Mouse (Mus musculus) midbrain, embryonic 13.5 days (tissue): ENCODE results near the gene Lpp. TPM values are rescaled to one million over a fixed set of nuclear protein-coding genes. Genes with fewer than 3 reads are reported as not detected.
A peak's percentile ranks its signal among the peaks of the same experiment; 100 is the strongest.

Experiments used
- ATAC-seq: fragments of 200-750 bp; cut with Nextera tagmentation; 2 replicates; pipeline ENCODE4 v1.8.0; 2017; ENCODE audit warnings: mild to moderate bottlenecking, moderate TSS enrichment, moderate library complexity
- H3K27ac ChIP-seq: fragments of 300-500 bp; sonication (generic); 2 replicates; pipeline ENCODE4 v1.5.1; 2015; ENCODE audit warnings: inconsistent platforms, mild to moderate bottlenecking, moderate library complexity
- H3K27me3 ChIP-seq: fragments of 300-500 bp; sonication (generic); 2 replicates; pipeline ENCODE4 v1.6.1; 2015; ENCODE audit warnings: mild to moderate bottlenecking, inconsistent platforms
- H3K36me3 ChIP-seq: fragments of 300-500 bp; sonication (generic); 2 replicates; pipeline ENCODE4 v1.6.1; 2015; ENCODE audit warnings: mild to moderate bottlenecking, inconsistent platforms
- H3K4me1 ChIP-seq: fragments of 300-500 bp; sonication (generic); replicated peaks from 2 replicates; pipeline ENCODE4 v1.6.1; 2015; ENCODE audit warnings: inconsistent platforms
- H3K4me2 ChIP-seq: fragments of 300-500 bp; sonication (generic); replicated peaks from 2 replicates; pipeline ENCODE4 v1.6.1; 2015; ENCODE audit warnings: moderate library complexity, mild to moderate bottlenecking, inconsistent platforms
- H3K4me3 ChIP-seq: fragments of 300-500 bp; sonication (generic); replicated peaks from 2 replicates; pipeline ENCODE4 v1.5.1; 2015; ENCODE audit warnings: mild to moderate bottlenecking, inconsistent platforms
- H3K9ac ChIP-seq: fragments of 300-500 bp; sonication (generic); replicated peaks from 2 replicates; pipeline ENCODE4 v1.6.1; 2015; ENCODE audit warnings: mild to moderate bottlenecking, inconsistent platforms
- H3K9me3 ChIP-seq: fragments of 300-500 bp; sonication (generic); 2 replicates; pipeline ENCODE4 v1.6.1; 2016; ENCODE audit warnings: mild to moderate bottlenecking, inconsistent platforms
- WGBS: fragments of 180-500 bp; shearing (Covaris S2); methylation state at CpG from one replicate; pipeline ENCODE4 v1.1.7; 2015; 5-methylcytosine and 5-hydroxymethylcytosine counted together
- polyA plus RNA-seq: library from polyadenylated mRNA; unstranded; fragments of >200 nt; fragmentation: Nextera tagmentation; extraction: Ambion mirVana; gene quantifications from 2 replicates; pipeline ENCODE4 v1.2.1, GENCODE M21; 2015

Gene Lpp
- polyA plus RNA-seq, 1 experiment from 2014 or later, result 9.0 TPM

- Histone ChIP-seq H3K9me3 (no peaks in the 10 kb centered on the region), H3K27ac (no peak overlapping the region), H3K4me1 (peaks cover 4% of the 10 kb centered on the region; the same call in 1 of the 2 replicates), H3K9ac (no peak overlapping the region), H3K27me3 (no peaks in the 10 kb centered on the region), H3K36me3 (0 out of 2 replicates have a peak, but pooled peaks cover 4% of the 10 kb centered on the region), H3K4me3 (no peak overlapping the region), H3K4me2 (no peak overlapping the region)
- 83% methylated on average over 3 of the region's 3 CpGs for WGBS
- ATAC-seq, result no peak
Observed at GRCm38 (mm10) chr16:24455361-24455855, 62.1 kb downstream of the Lpp start.

DNA sequence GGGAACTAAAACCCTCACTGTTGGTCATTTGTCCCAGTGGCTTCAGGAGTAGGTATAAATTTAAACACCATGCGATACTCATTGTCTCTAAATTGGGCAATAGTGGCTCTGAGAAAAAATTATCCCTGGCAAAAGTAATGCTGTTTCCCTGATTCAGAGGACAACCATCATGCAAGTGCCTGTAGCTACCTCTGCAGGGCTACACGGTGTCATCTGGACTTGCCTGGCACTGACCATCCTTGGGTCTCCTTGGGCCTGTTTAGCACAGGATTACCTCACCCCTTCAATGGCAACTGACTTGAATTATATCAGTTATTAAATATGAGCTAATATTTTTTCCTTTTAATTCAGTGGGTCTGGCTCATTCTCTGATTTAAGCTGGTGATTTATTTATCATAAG, 70.5 kb downstream of the Lpp start:
- H3K36me3 ChIP-seq, result no peaks in the 10 kb centered on the region
- no peaks in the 10 kb centered on the region; the same call in 1 of the 2 replicates for H3K4me1 ChIP-seq
- 94% methylated on average over 2 of the region's 2 CpGs for WGBS
- no peak overlapping the region for H3K9ac ChIP-seq
- H3K27me3 ChIP-seq, result no peaks in the 10 kb centered on the region
- no peak overlapping the region for H3K4me2 ChIP-seq
- no peaks in the 10 kb centered on the region for H3K9me3 ChIP-seq
- no peak overlapping the region for H3K27ac ChIP-seq
- no peak for ATAC-seq
- no peak overlapping the region for H3K4me3 ChIP-seq

- no peaks in the 10 kb centered on the region; the same call in 1 of the 2 replicates for H3K4me1 ChIP-seq
- no peak for ATAC-seq
- WGBS, result 83% methylated on average over 5 of the region's 5 CpGs
- no peak overlapping the region for H3K9ac ChIP-seq
- no peak overlapping the region for H3K4me2 ChIP-seq
- no peaks in the 10 kb centered on the region for H3K27me3 ChIP-seq
- no peaks in the 10 kb centered on the region for H3K36me3 ChIP-seq
- no peaks in the 10 kb centered on the region for H3K9me3 ChIP-seq
- no peak overlapping the region for H3K4me3 ChIP-seq
- no peak overlapping the region for H3K27ac ChIP-seq
Observed at GRCm38 (mm10) chr16:24464436-24464835, 71.1 kb downstream of the Lpp start.

- no peaks in the 10 kb centered on the region; the same call in 1 of the 2 replicates for H3K4me1 ChIP-seq
- no peak for ATAC-seq
- WGBS, result 93% methylated on average over 5 of the region's 5 CpGs
Observed at GRCm38 (mm10) chr16:24465633-24466032, 72.3 kb downstream of the Lpp start.

GRCm38 (mm10) chr16:24467544-24468290, 74.4 kb downstream of the Lpp start:
- H3K4me3 ChIP-seq, result no peak overlapping the region
- no peaks in the 10 kb centered on the region for H3K27me3 ChIP-seq

More at GRCm38 (mm10) chr16:24465633-24466032, 72.3 kb downstream of the Lpp start:
- Histone ChIP-seq H3K4me3 (no peak overlapping the region), H3K4me2 (no peak overlapping the region), H3K36me3 (no peaks in the 10 kb centered on the region), H3K9ac (no peak overlapping the region), H3K27ac (no peak overlapping the region), H3K9me3 (no peaks in the 10 kb centered on the region), H3K27me3 (no peaks in the 10 kb centered on the region)

GRCm38 (mm10) chr16:24469313-24469712, 76.0 kb downstream of the Lpp start:
- H3K4me1 ChIP-seq, result no peaks in the 10 kb centered on the region
- H3K9ac ChIP-seq, result no peak overlapping the region

More at GRCm38 (mm10) chr16:24467544-24468290, 74.4 kb downstream of the Lpp start:
- Histone ChIP-seq H3K9ac (no peak overlapping the region), H3K4me2 (no peak overlapping the region), H3K4me1 (no peaks in the 10 kb centered on the region), H3K36me3 (no peaks in the 10 kb centered on the region), H3K9me3 (no peaks in the 10 kb centered on the region), H3K27ac (no peak overlapping the region)
- no peak for ATAC-seq
- 91% methylated on average over 17 of the region's 17 CpGs for WGBS

GRCm38 (mm10) chr16:24470601-24471000, 77.3 kb downstream of the Lpp start:
- 80% methylated on average over 1 of the region's 1 CpGs for WGBS
- H3K9me3 ChIP-seq, result no peaks in the 10 kb centered on the region
- no peaks in the 10 kb centered on the region for H3K27me3 ChIP-seq
- H3K4me2 ChIP-seq, result no peak overlapping the region
- ATAC-seq, result no peak
- H3K4me3 ChIP-seq, result no peak overlapping the region
- no peak overlapping the region for H3K9ac ChIP-seq
- no peaks in the 10 kb centered on the region for H3K36me3 ChIP-seq
- no peaks in the 10 kb centered on the region for H3K4me1 ChIP-seq
- H3K27ac ChIP-seq, result no peak overlapping the region

More at GRCm38 (mm10) chr16:24469313-24469712, 76.0 kb downstream of the Lpp start:
- Histone ChIP-seq H3K9me3 (no peaks in the 10 kb centered on the region), H3K27ac (no peak overlapping the region), H3K4me3 (no peak overlapping the region), H3K4me2 (no peak overlapping the region), H3K27me3 (no peaks in the 10 kb centered on the region), H3K36me3 (no peaks in the 10 kb centered on the region)
- 69% methylated on average over 3 of the region's 3 CpGs for WGBS
- no peak for ATAC-seq

GRCm38 (mm10) chr16:24471029-24471428, 77.7 kb downstream of the Lpp start:
- H3K36me3 ChIP-seq, result no peaks in the 10 kb centered on the region
- no peaks in the 10 kb centered on the region for H3K4me1 ChIP-seq
- 79% methylated on average over 4 of the region's 4 CpGs for WGBS
- H3K4me3 ChIP-seq, result no peak overlapping the region
- no peak for ATAC-seq
- H3K9me3 ChIP-seq, result no peaks in the 10 kb centered on the region
- H3K27me3 ChIP-seq, result no peaks in the 10 kb centered on the region
- no peak overlapping the region for H3K9ac ChIP-seq
- no peak overlapping the region for H3K27ac ChIP-seq
- H3K4me2 ChIP-seq, result no peak overlapping the region

DNA sequence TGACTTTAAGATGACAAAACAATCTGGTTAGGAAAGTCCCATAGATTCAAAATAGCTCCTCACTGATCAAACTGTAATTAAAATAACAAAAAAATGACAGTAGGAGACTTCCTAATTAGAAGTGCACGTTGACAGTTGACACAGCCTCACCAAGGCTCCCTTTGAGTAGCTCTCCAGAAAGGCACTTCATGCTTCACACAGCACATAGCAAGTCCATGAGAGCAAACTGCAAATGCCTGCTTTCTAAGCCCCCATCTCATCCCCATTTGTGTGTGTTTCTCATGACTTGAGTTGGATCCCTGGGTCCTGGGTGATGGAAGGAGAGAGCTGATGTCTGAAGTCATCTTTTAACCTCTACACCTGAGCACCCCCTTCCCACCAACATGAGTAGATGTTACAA, 78.5 kb downstream of the Lpp start:
- Histone ChIP-seq H3K27me3 (no peaks in the 10 kb centered on the region), H3K4me1 (peaks cover 1% of the 10 kb centered on the region; the same call in 1 of the 2 replicates), H3K4me3 (no peak overlapping the region), H3K4me2 (no peak overlapping the region), H3K27ac (no peak overlapping the region), H3K9me3 (no peaks in the 10 kb centered on the region), H3K9ac (no peak overlapping the region), H3K36me3 (no peaks in the 10 kb centered on the region)
- no peak for ATAC-seq
- WGBS, result 51% methylated on average over 1 of the region's 1 CpGs

GRCm38 (mm10) chr16:24473966-24474365, 80.7 kb downstream of the Lpp start:
- Histone ChIP-seq H3K4me2 (no peak overlapping the region), H3K4me1 (peaks cover 9% of the 10 kb centered on the region), H3K9ac (no peak overlapping the region), H3K4me3 (no peak overlapping the region), H3K9me3 (no peaks in the 10 kb centered on the region), H3K27ac (no peak overlapping the region), H3K36me3 (no peaks in the 10 kb centered on the region), H3K27me3 (no peaks in the 10 kb centered on the region)
- ATAC-seq, result no peak
- 88% methylated on average over 3 of the region's 3 CpGs for WGBS

DNA sequence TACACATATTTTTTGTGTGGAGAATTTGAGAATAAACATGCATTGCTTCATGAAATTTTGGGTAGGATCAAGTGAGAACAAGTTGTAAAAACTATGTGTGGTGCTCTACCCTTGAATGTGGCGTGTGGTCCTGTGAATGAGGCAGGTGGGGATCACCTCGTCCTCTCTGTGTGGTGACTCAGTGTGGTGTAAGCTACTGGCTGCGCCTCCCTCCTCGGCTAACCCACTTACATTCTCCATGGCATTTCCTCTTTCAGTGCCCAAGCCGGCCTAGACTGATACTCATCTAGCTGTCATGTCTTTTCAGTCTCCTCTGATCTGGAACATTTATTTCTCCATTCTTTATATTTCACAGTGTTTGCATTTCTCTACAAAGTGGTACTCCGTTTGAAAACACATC, 81.5 kb downstream of the Lpp start:
- no peak for ATAC-seq

DNA sequence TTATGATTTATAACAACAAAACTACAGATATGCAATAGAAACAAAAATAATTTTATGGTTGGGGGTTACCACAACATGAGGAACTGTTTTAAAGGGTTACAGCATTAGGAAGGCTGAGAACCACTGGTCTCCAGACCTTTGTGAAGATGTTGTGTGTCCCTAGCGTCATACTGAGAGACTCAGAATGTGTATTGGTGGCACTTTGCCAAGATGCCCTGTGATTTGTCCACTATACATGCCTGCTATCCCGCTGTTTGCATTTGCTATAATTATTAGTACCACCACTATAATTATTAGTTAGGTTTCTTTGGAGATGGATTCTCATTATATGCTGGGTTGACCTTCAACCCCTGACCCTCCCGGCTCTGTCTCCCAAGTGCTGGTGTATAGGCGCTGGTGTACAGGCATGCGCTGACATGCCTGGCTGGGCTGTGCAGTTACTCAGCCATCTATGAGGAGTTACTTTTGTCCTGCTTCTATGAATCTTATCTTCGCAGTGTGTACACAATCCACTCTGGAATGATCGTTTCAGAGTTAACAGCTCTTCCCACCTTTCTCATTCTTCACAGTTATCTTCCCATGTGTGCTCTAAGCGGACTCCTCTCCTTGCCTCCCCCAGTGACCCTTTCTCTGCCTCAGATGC, 82.1 kb downstream of the Lpp start:
- Histone ChIP-seq H3K9me3 (no peaks in the 10 kb centered on the region), H3K27ac (no peak overlapping the region), H3K4me3 (no peak overlapping the region), H3K36me3 (no peaks in the 10 kb centered on the region), H3K27me3 (no peaks in the 10 kb centered on the region), H3K4me1 (peaks cover 9% of the 10 kb centered on the region), H3K9ac (no peak overlapping the region), H3K4me2 (no peak overlapping the region)
- ATAC-seq, result peak; percentile 43; the same call in 1 of the 2 replicates
- WGBS, result 84% methylated on average over 8 of the region's 8 CpGs

More for the DNA sequence above, 81.5 kb downstream of the Lpp start:
- peaks cover 9% of the 10 kb centered on the region for H3K4me1 ChIP-seq
- 78% methylated on average over 6 of the region's 6 CpGs for WGBS
- H3K9ac ChIP-seq, result no peak overlapping the region
- H3K4me3 ChIP-seq, result no peak overlapping the region
- no peaks in the 10 kb centered on the region for H3K27me3 ChIP-seq
- no peaks in the 10 kb centered on the region for H3K36me3 ChIP-seq
- H3K4me2 ChIP-seq, result no peak overlapping the region
- H3K27ac ChIP-seq, result no peak overlapping the region
- H3K9me3 ChIP-seq, result no peaks in the 10 kb centered on the region
